Mouse (Mus musculus) ES-Bruce4 (cell line): Measurements from ENCODE around the gene Ulk1. TPM values are rescaled to one million over a fixed set of nuclear protein-coding genes. Genes with fewer than 3 reads are reported as not detected.
A peak's percentile ranks its signal among the peaks of the same experiment; 100 is the strongest.

Experiments
- H3K27ac ChIP-seq: 2 replicates; pipeline ENCODE4 v1.5.1; 2012; ENCODE audit warnings: low read length, inconsistent platforms; ENCODE audit not compliant: insufficient read depth
- H3K27me3 ChIP-seq: 2 replicates; pipeline ENCODE4 v1.6.1; 2012; ENCODE audit warnings: mild to moderate bottlenecking, low read length, inconsistent platforms; ENCODE audit not compliant: control insufficient read depth, poor library complexity, insufficient read depth, severe bottlenecking
- H3K36me3 ChIP-seq: 2 replicates; pipeline ENCODE4 v1.6.1; 2012; ENCODE audit warnings: inconsistent platforms, mild to moderate bottlenecking, low read length, moderate library complexity; ENCODE audit not compliant: control insufficient read depth, poor library complexity, insufficient read depth, severe bottlenecking
- H3K4me1 ChIP-seq: one replicate; pipeline ENCODE4 v1.8.1; 2011; ENCODE audit warnings: low read length; ENCODE audit not compliant: control insufficient read depth, insufficient read depth
- H3K4me3 ChIP-seq: 2 replicates; pipeline ENCODE4 v1.5.1; 2011; ENCODE audit warnings: low read depth, mild to moderate bottlenecking, low read length
- H3K9ac ChIP-seq: 2 replicates; pipeline ENCODE4 v1.6.1; 2012; ENCODE audit warnings: low read depth, mild to moderate bottlenecking, inconsistent platforms; ENCODE audit not compliant: poor library complexity, severe bottlenecking
- H3K9me3 ChIP-seq: replicated peaks from 2 replicates; pipeline ENCODE4 v1.6.1; 2012; ENCODE audit warnings: mild to moderate bottlenecking, low read length, inconsistent platforms; ENCODE audit not compliant: control insufficient read depth, poor library complexity, insufficient read depth, severe bottlenecking
- CTCF ChIP-seq: IDR thresholded peaks from one replicate; pipeline ENCODE4 v1.8.1; 2011; ENCODE audit warnings: low read depth, low read length
- EP300 ChIP-seq: IDR thresholded peaks from 2 replicates; pipeline ENCODE4 v1.6.1; 2011; ENCODE audit warnings: low read depth, low read length; ENCODE audit not compliant: insufficient read depth
- POLR2A ChIP-seq: IDR thresholded peaks from one replicate; pipeline ENCODE4 v1.8.1; 2011; ENCODE audit warnings: low read length; ENCODE audit not compliant: insufficient read depth
- polyA plus RNA-seq: library from polyadenylated mRNA; stranded (reverse); fragments of >200 nt; gene quantifications from 2 replicates; pipeline ENCODE4 v1.2.4, GENCODE M21; 2011; ENCODE audit warnings: low read depth; ENCODE audit not compliant: missing spikeins, insufficient read depth, insufficient read length

Gene Ulk1
- polyA plus RNA-seq, 1 experiment, result 126 TPM

DNA sequence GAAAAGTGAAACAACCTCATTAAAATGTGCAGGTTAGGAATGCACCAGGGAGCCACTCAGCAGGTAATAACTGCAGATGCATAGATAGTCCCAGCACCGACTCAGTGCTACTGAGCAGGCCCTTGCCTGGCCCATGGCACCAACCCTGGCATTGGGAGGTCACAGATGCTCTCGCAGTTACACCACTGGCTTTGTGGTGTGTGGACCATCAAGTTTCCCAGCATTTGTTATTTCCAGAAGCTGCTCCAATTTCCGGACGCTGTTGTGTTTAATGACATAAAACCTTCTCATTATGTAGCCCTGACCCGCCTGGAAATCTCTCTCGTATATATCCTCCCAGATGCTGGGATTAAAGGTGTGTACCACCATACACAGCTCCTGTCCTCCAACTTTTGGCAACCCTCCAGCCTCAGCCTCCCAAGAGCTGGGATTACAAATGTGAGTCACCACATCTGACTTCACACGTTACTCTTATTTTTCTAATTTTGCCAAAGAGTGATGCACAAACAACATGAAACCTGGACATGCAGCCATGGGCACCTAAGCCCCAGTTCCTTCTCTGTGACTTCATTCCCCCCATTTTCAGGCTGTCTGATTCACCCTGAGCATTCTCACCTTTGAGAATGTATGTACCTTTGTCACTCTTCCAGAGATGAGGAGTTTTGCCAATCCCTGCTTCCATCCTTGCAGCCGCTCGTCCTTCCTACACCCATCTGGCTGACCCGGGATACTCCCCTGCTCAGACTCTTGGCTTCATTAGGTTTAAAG, 29.0 kb downstream of the Ulk1 start:
- Histone ChIP-seq H3K9me3 (no peaks in the 10 kb centered on the region), H3K36me3 (peaks cover 6% of the 10 kb centered on the region), H3K9ac (peak overlapping the region; percentile 84; the same call in 1 of the 2 replicates), H3K4me3 (peak overlapping the region; percentile 78), H3K4me1 (peaks cover 3% of the 10 kb centered on the region), H3K27ac (no peak overlapping the region), H3K27me3 (no peaks in the 10 kb centered on the region)
- TF ChIP-seq EP300 (no peak), CTCF (no peak), POLR2A (no peak)

GRCm38 (mm10) chr5:110779998-110780760, 29.7 kb downstream of the Ulk1 start, which contains the start of gene Pus1:
TSS of gene Pus1 (minus strand) at chr5:110780659.
- Histone ChIP-seq H3K27me3 (no peaks in the 10 kb centered on the region), H3K4me3 (peak within 1 kb of the TSS; percentile 78), H3K27ac (no peak within 1 kb of the TSS), H3K9me3 (no peaks in the 10 kb centered on the region), H3K4me1 (peaks cover 3% of the 10 kb centered on the region), H3K36me3 (peaks cover 5% of the 10 kb centered on the region; the same call in 1 of the 2 replicates), H3K9ac (peak within 1 kb of the TSS; percentile 84)
- no peak for TF ChIP-seq EP300
- TF ChIP-seq POLR2A, result no peak
- TF ChIP-seq CTCF, result no peak

- no peak for TF ChIP-seq CTCF
- no peak for TF ChIP-seq POLR2A
- no peak for TF ChIP-seq EP300
- no peaks in the 10 kb centered on the region for H3K27me3 ChIP-seq
- no peaks in the 10 kb centered on the region for H3K9me3 ChIP-seq
- no peak overlapping the region for H3K27ac ChIP-seq
- H3K4me1 ChIP-seq, result peaks cover 3% of the 10 kb centered on the region
- H3K4me3 ChIP-seq, result peak overlapping the region; percentile 78
- H3K9ac ChIP-seq, result peak overlapping the region; percentile 84
- H3K36me3 ChIP-seq, result peaks cover 9% of the 10 kb centered on the region; the same call in 1 of the 2 replicates
These were observed 30.5 kb downstream of the Ulk1 start for GRCm38 (mm10) chr5:110779276-110779997.

GRCm38 (mm10) chr5:110778263-110778662, 31.6 kb downstream of the Ulk1 start:
- Histone ChIP-seq H3K4me3 (no peak overlapping the region), H3K27me3 (no peaks in the 10 kb centered on the region), H3K27ac (no peak overlapping the region), H3K4me1 (peaks cover 3% of the 10 kb centered on the region), H3K36me3 (peaks cover 13% of the 10 kb centered on the region), H3K9ac (no peak overlapping the region), H3K9me3 (no peaks in the 10 kb centered on the region)
- TF ChIP-seq CTCF (no peak), EP300 (no peak), POLR2A (no peak)

GRCm38 (mm10) chr5:110776141-110776540, 33.8 kb downstream of the Ulk1 start:
- no peak for TF ChIP-seq CTCF
- TF ChIP-seq POLR2A, result no peak
- no peak for TF ChIP-seq EP300
- Histone ChIP-seq H3K4me3 (no peak overlapping the region), H3K27me3 (no peaks in the 10 kb centered on the region), H3K27ac (no peak overlapping the region), H3K4me1 (peaks cover 3% of the 10 kb centered on the region), H3K9ac (no peak overlapping the region), H3K36me3 (peaks cover 15% of the 10 kb centered on the region), H3K9me3 (no peaks in the 10 kb centered on the region)
